Mouse (Mus musculus) MEL (cell line): ENCODE data around the gene Tm4sf20. TPM values are rescaled to one million over a fixed set of nuclear protein-coding genes. Genes with fewer than 3 reads are reported as not detected.

Experiments
- DNase-seq: peaks from one replicate; pipeline ENCODE4 v3.0.0; 2011; ENCODE audit warnings: low read depth, low spot score
- H3K27ac ChIP-seq: 2 replicates; pipeline ENCODE4 v1.5.1; 2012; ENCODE audit warnings: low read depth, mild to moderate bottlenecking, control low read depth, low read length, moderate library complexity; ENCODE audit not compliant: control insufficient read depth
- H3K27me3 ChIP-seq, 2 experiments: fragments of 150-350 bp in 1 of 2; sonication (generic) in 1 of 2; 2 replicates each; pipeline ENCODE4 v1.6.1; 2012; ENCODE audit warnings: low read length in 2 of 2, mild to moderate bottlenecking in 2 of 2, improper control_type of control experiment in 1 of 2, moderate library complexity in 1 of 2; ENCODE audit not compliant: insufficient read depth in 2 of 2, control insufficient read depth in 1 of 2
- H3K36me3 ChIP-seq, 2 experiments: 2 replicates each; pipeline ENCODE4 v1.6.1; 2012 to 2014; ENCODE audit warnings: low read length in 2 of 2, improper control_type of control experiment in 1 of 2, inconsistent platforms in 1 of 2, mild to moderate bottlenecking in 1 of 2; ENCODE audit not compliant: insufficient read depth in 2 of 2, control insufficient read depth in 1 of 2
- H3K4me1 ChIP-seq, 2 experiments: fragments of 150-350 bp in 1 of 2; sonication (generic) in 1 of 2; 2 replicates each; pipeline ENCODE4 v1.6.1; 2012; ENCODE audit warnings: low read length in 2 of 2, improper control_type of control experiment in 1 of 2, mild to moderate bottlenecking in 1 of 2; ENCODE audit not compliant: insufficient read depth in 2 of 2, control insufficient read depth in 1 of 2
- H3K4me3 ChIP-seq, 2 experiments: fragments of 150-350 bp in 1 of 2; sonication (generic) in 1 of 2; 2 replicates each; pipeline ENCODE4 v1.5.1; 2012; ENCODE audit warnings: low read depth in 2 of 2, low read length in 2 of 2, mild to moderate bottlenecking in 2 of 2, moderate library complexity in 2 of 2, control low read depth in 1 of 2, improper control_type of control experiment in 1 of 2; ENCODE audit not compliant: control insufficient read depth in 1 of 2, insufficient read depth in 1 of 2
- H3K79me2 ChIP-seq: 2 replicates; pipeline ENCODE4 v1.6.1; 2012; ENCODE audit warnings: mild to moderate bottlenecking, low read length, moderate library complexity; ENCODE audit not compliant: control insufficient read depth, poor library complexity, insufficient read depth
- H3K9ac ChIP-seq: 2 replicates; pipeline ENCODE4 v1.6.1; 2012; ENCODE audit warnings: low read depth, mild to moderate bottlenecking, control low read depth, low read length, moderate library complexity; ENCODE audit not compliant: control insufficient read depth, poor library complexity, severe bottlenecking
- H3K9me3 ChIP-seq: fragments of 150-350 bp; sonication (generic); replicated peaks from 2 replicates; pipeline ENCODE4 v1.6.1; 2012; ENCODE audit warnings: mild to moderate bottlenecking, low read length, improper control_type of control experiment, moderate library complexity; ENCODE audit not compliant: insufficient read depth
- BHLHE40 ChIP-seq: IDR thresholded peaks from 2 replicates; pipeline ENCODE4 v1.6.1; 2012; ENCODE audit warnings: low read depth, mild to moderate bottlenecking, inconsistent platforms, low read length, improper control_type of control experiment, borderline replicate concordance
- CHD1 ChIP-seq: IDR thresholded peaks from 2 replicates; pipeline ENCODE4 v1.6.1; 2012; ENCODE audit warnings: low read depth, mild to moderate bottlenecking, inconsistent platforms, low read length, improper control_type of control experiment
- CHD2 ChIP-seq: IDR thresholded peaks from 2 replicates; pipeline ENCODE4 v1.6.1; 2011; ENCODE audit warnings: low read length, improper control_type of control experiment
- ETS1 ChIP-seq: IDR thresholded peaks from 2 replicates; pipeline ENCODE4 v1.6.1; 2012; ENCODE audit warnings: low read depth, mild to moderate bottlenecking, inconsistent platforms, low read length, improper control_type of control experiment, moderate library complexity
- GATA1 ChIP-seq: IDR thresholded peaks from 2 replicates; pipeline ENCODE4 v1.6.1; 2011; ENCODE audit warnings: low read depth, low read length, improper control_type of control experiment
- JUND ChIP-seq: IDR thresholded peaks from 2 replicates; pipeline ENCODE4 v1.6.1; 2011; ENCODE audit warnings: low read depth, mild to moderate bottlenecking, improper control_type of control experiment, low read length
- MAFK ChIP-seq: IDR thresholded peaks from 2 replicates; pipeline ENCODE4 v1.6.1; 2011; ENCODE audit warnings: low read depth, mild to moderate bottlenecking, low read length, improper control_type of control experiment, borderline replicate concordance
- MAX ChIP-seq: IDR thresholded peaks from 2 replicates; pipeline ENCODE4 v1.6.1; 2011; ENCODE audit warnings: low read length, improper control_type of control experiment
- MAZ ChIP-seq: IDR thresholded peaks from 2 replicates; pipeline ENCODE4 v1.6.1; 2012; ENCODE audit warnings: low read depth, mild to moderate bottlenecking, inconsistent platforms, low read length, improper control_type of control experiment
- MEF2A ChIP-seq: IDR thresholded peaks from 2 replicates; pipeline ENCODE4 v1.6.1; 2014; ENCODE audit warnings: low read depth, mild to moderate bottlenecking, inconsistent platforms, low read length, improper control_type of control experiment; ENCODE audit not compliant: poor library complexity, insufficient replicate concordance, severe bottlenecking; ENCODE audit errors: extremely low read depth
- MXI1 ChIP-seq: IDR thresholded peaks from 2 replicates; pipeline ENCODE4 v1.6.1; 2011; ENCODE audit warnings: mild to moderate bottlenecking, low read depth, low read length, improper control_type of control experiment
- MYC ChIP-seq: IDR thresholded peaks from 2 replicates; pipeline ENCODE4 v1.6.1; 2011; ENCODE audit warnings: low read depth, mild to moderate bottlenecking, low read length, improper control_type of control experiment, moderate library complexity
- NRF1 ChIP-seq: IDR thresholded peaks from 2 replicates; pipeline ENCODE4 v1.6.1; 2014; ENCODE audit warnings: low read depth, mild to moderate bottlenecking, inconsistent platforms, low read length, improper control_type of control experiment, moderate library complexity; ENCODE audit not compliant: poor library complexity, insufficient read depth, severe bottlenecking
- RAD21 ChIP-seq: IDR thresholded peaks from 2 replicates; pipeline ENCODE4 v1.6.1; 2011; ENCODE audit warnings: mild to moderate bottlenecking, low read depth, low read length, improper control_type of control experiment
- RCOR1 ChIP-seq: IDR thresholded peaks from 2 replicates; pipeline ENCODE4 v1.6.1; 2012; ENCODE audit warnings: low read depth, mild to moderate bottlenecking, inconsistent platforms, low read length, improper control_type of control experiment
- SIN3A ChIP-seq: IDR thresholded peaks from 2 replicates; pipeline ENCODE4 v1.6.1; 2012; ENCODE audit warnings: low read length, improper control_type of control experiment, inconsistent platforms
- SMC3 ChIP-seq: IDR thresholded peaks from 2 replicates; pipeline ENCODE4 v1.6.1; 2011; ENCODE audit warnings: low read depth, low read length, improper control_type of control experiment
- TBP ChIP-seq: IDR thresholded peaks from 2 replicates; pipeline ENCODE4 v1.8.0; 2011; ENCODE audit warnings: low read depth, low read length, improper control_type of control experiment
- USF1 ChIP-seq: IDR thresholded peaks from 2 replicates; pipeline ENCODE4 v1.6.1; 2014; ENCODE audit warnings: low read depth, mild to moderate bottlenecking, inconsistent platforms, low read length, improper control_type of control experiment, moderate library complexity
- USF2 ChIP-seq, 2 experiments: IDR thresholded peaks; 2 replicates each; pipeline ENCODE4 v1.6.1; 2011 to 2012; ENCODE audit warnings: improper control_type of control experiment in 2 of 2, low read length in 2 of 2, borderline replicate concordance in 1 of 2, inconsistent platforms in 1 of 2, low read depth in 1 of 2, mild to moderate bottlenecking in 1 of 2; ENCODE audit not compliant: insufficient read depth in 1 of 2
- ZKSCAN1 ChIP-seq: IDR thresholded peaks from 2 replicates; pipeline ENCODE4 v1.6.1; 2012; ENCODE audit warnings: low read depth, mild to moderate bottlenecking, inconsistent platforms, low read length, improper control_type of control experiment, moderate library complexity
- ZNF384 ChIP-seq: IDR thresholded peaks from 2 replicates; pipeline ENCODE4 v1.6.1; 2012; ENCODE audit warnings: low read depth, mild to moderate bottlenecking, inconsistent platforms, low read length, improper control_type of control experiment
- polyA plus RNA-seq, 2 experiments: library from polyadenylated mRNA; stranded (reverse) in 1 of 2; unstranded in 1 of 2; fragments of >175 nt in 1 of 2; fragments of >200 nt in 1 of 2; gene quantifications; 2 replicates each; pipeline versions ENCODE4 v1.2.1 to v1.2.4; 2012; ENCODE audit warnings: low replicate concordance in 2 of 2, low read depth in 1 of 2; ENCODE audit not compliant: insufficient read length in 2 of 2, insufficient read depth in 1 of 2, missing spikeins in 1 of 2
- total RNA-seq: library from RNA; depleted of rRNA; stranded (reverse); fragments of 300-350 nt; gene quantifications from 2 replicates; pipeline ENCODE4 v1.2.3, GENCODE M21; 2012

The Tm4sf20 gene
- total and polyA plus RNA-seq, 3 experiments: not detected

- no peak for TF ChIP-seq SMC3
- peak; percentile 80 for TF ChIP-seq USF1
- TF ChIP-seq MYC: peak; percentile 96
- TF ChIP-seq MAX: peak; percentile 99
- TF ChIP-seq ZNF384: no peak
- TF ChIP-seq MXI1: peak; percentile 99
- TF ChIP-seq CHD2: no peak
- no peak for TF ChIP-seq MAFK
- no peak for TF ChIP-seq MAZ
- no peak for TF ChIP-seq CHD1
- peak; percentile 59 for TF ChIP-seq ETS1
- no peak for TF ChIP-seq JUND
- no peak for TF ChIP-seq NRF1
- TF ChIP-seq BHLHE40: peak; percentile 46; the same call in 1 of the 2 replicates
- peak; percentile 98 for TF ChIP-seq SIN3A
- peak; percentile 83 for TF ChIP-seq TBP
- TF ChIP-seq RAD21: no peak
- no peak for TF ChIP-seq MEF2A
- TF ChIP-seq USF2 (IDR thresholded peaks at IDR 0.05; ENCODE audit: borderline replicate concordance in 1 of 2, insufficient read depth in 1 of 2, low read depth in 1 of 2, low read length in 2 of 2): no peak
- TF ChIP-seq ZKSCAN1: no peak
- TF ChIP-seq GATA1: peak; percentile 52; the same call in 1 of the 2 replicates
- no peak for TF ChIP-seq RCOR1
- H3K79me2 ChIP-seq: no peaks in the 10 kb centered on the region; the same call in 1 of the 2 replicates
- H3K9ac ChIP-seq: peak within 1 kb of the TSS; percentile 48
- H3K27ac ChIP-seq: no peak within 1 kb of the TSS
- no peaks in the 10 kb centered on the region for H3K27me3 ChIP-seq
- peaks cover 0 to 9% of the 10 kb centered on the region in 2 experiments; a peak in 2 of 4 replicates for H3K36me3 ChIP-seq
- H3K4me1 ChIP-seq: peaks cover 0 to 8% of the 10 kb centered on the region in 2 experiments; a peak in 1 of 4 replicates
- peak; percentile 84 for DNase-seq
- no peaks in the 10 kb centered on the region for H3K9me3 ChIP-seq
- peak within 1 kb of the TSS; percentile 49 to 57 for H3K4me3 ChIP-seq
These were observed 2.8 kb upstream of the Tm4sf20 start, which contains the start of gene Gm47791 for GRCm38 (mm10) chr1:82771022-82771586. Gm47791 (minus strand) TSS chr1:82771243.
